Mouse (Mus musculus) left cerebral cortex, adult 18-20 months (tissue): ENCODE results near the gene Zfp160. TPM values are rescaled to one million over a fixed set of nuclear protein-coding genes. Genes with fewer than 3 reads are reported as not detected.

Experiments
- total RNA-seq, 2 experiments: library from RNA; stranded (reverse); gene quantifications; 2 replicates each; pipeline ENCODE4 v1.2.3; 2021

Zfp160 gene
- total RNA-seq, 2 experiments from 2014 or later, result 17.0 to 18.5 TPM

Other genes with a start within 250 kb of the Zfp160 start
- not detected for gene Vmn1r228, start 222.7 kb upstream of the Zfp160 start, total RNA-seq
- under 1 TPM; 0.05 TPM for gene Vmn1r229, start 197.3 kb upstream of the Zfp160 start, total RNA-seq
- not detected for gene Vmn1r230, start 168.5 kb upstream of the Zfp160 start, total RNA-seq
- gene Vmn1r231, start 103.8 kb upstream of the Zfp160 start, total RNA-seq, result not detected
- gene Vmn1r232, start 89.2 kb upstream of the Zfp160 start, total RNA-seq, result not detected
- 100 to 1,000 TPM; 549 to 588 TPM for gene Ppp2r1a, start 63.6 kb upstream of the Zfp160 start, total RNA-seq
- gene Vmn1r233, start 12.4 kb upstream of the Zfp160 start, total RNA-seq, result not detected
- gene Vmn1r234, start 217.2 kb downstream of the Zfp160 start, total RNA-seq, result not detected
- not detected for gene Vmn1r235, start 247.5 kb downstream of the Zfp160 start, total RNA-seq